11 mouse cellular contexts compared by ENCODE assay signal in the genomic region with DNA sequence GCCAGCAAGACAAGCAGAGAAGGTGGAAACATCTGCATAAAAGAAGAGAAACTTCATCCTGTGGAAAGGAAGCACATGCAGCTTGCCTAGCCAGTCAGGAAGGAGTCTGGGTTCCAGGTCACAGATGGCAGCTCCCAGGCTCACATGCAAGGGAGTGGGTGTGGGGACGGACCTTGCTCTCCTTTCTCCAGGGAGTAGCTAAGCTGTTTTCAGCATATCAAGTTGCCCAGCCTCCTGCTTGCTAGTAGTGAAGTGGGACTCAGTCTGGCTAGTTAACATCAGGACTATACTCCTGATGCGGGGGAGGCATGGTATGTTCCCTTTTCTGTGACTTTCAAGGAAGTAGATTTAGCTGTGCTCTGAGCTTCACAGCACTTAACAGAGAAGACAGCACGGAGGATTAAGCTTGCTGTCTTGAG.
DNase-seq lines count a peak whose midpoint lies in the region; ATAC-seq lines count a peak whose summit lies in the region.
"Had no signal": no experiment of that assay in that cellular context is flagged by ENCODE, and none has a peak within 500 bp of the region (broad histone marks: within the 10 kb centered on the region; RNA-seq: fewer than 3 reads in every experiment).

No protein-coding gene starts in this region.

- peaks cover 5% of the 10 kb centered on the region; the same call in 1 of the 2 replicates for H3K4me1 ChIP-seq in hindbrain, embryonic 10.5 days (replicated peaks)
- no peaks in the 10 kb centered on the region for H3K4me1 ChIP-seq in hindbrain, embryonic 12.5 days
- no peaks in the 10 kb centered on the region for H3K4me1 ChIP-seq in midbrain, embryonic 13.5 days (replicated peaks)

- no peaks in the 10 kb centered on the region for H3K27me3 ChIP-seq in hindbrain, embryonic 10.5 days (ENCODE audit: insufficient read depth, poor library complexity, severe bottlenecking)
- H3K27me3 ChIP-seq in hindbrain, embryonic 12.5 days, result no peaks in the 10 kb centered on the region
- H3K27me3 ChIP-seq in midbrain, embryonic 13.5 days, result no peaks in the 10 kb centered on the region

- no peaks in the 10 kb centered on the region for H3K36me3 ChIP-seq in hindbrain, embryonic 10.5 days
- no peaks in the 10 kb centered on the region for H3K36me3 ChIP-seq in hindbrain, embryonic 12.5 days
- H3K36me3 ChIP-seq in midbrain, embryonic 13.5 days, result no peaks in the 10 kb centered on the region

- H3K4me3 ChIP-seq in hindbrain, embryonic 10.5 days, result no peak overlapping the region
- H3K4me3 ChIP-seq in hindbrain, embryonic 12.5 days, result no peak overlapping the region
- no peak overlapping the region for H3K4me3 ChIP-seq in midbrain, embryonic 13.5 days (replicated peaks)

- H3K9ac ChIP-seq in hindbrain, embryonic 12.5 days, result no peak overlapping the region
- H3K9ac ChIP-seq in midbrain, embryonic 13.5 days (replicated peaks), result no peak overlapping the region
- H3K9ac ChIP-seq: lung, embryonic 14.5 days had no signal

- ATAC-seq in hindbrain, embryonic 12.5 days (ENCODE audit: low FRiP score), result no peak
- peak; percentile 89 for ATAC-seq in megakaryocyte, adult 5-6 weeks (ENCODE audit: poor library complexity, severe bottlenecking)
- no peak for ATAC-seq in midbrain, embryonic 13.5 days

- no peaks in the 10 kb centered on the region for H3K9me3 ChIP-seq in hindbrain, embryonic 10.5 days
- no peaks in the 10 kb centered on the region for H3K9me3 ChIP-seq in hindbrain, embryonic 12.5 days (replicated peaks)
- no peaks in the 10 kb centered on the region for H3K9me3 ChIP-seq in midbrain, embryonic 13.5 days

- H3K4me2 ChIP-seq in hindbrain, embryonic 12.5 days (replicated peaks), result no peak overlapping the region
- H3K4me2 ChIP-seq in midbrain, embryonic 13.5 days (replicated peaks), result no peak overlapping the region
- H3K4me2 ChIP-seq: lung, embryonic 14.5 days had no signal

- peak; percentile 17 for DNase-seq in hindbrain, embryonic 10.5 days (ENCODE audit: low spot score)
- peak; percentile 86 for DNase-seq in 416B (ENCODE audit: low read depth)
- DNase-seq in adipocyte (ENCODE audit: low spot score), result peak; percentile 40
- no peak for DNase-seq in natural killer cell, adult 2 months (ENCODE audit: low spot score in 2 of 2)
- DNase-seq: cerebellum, adult 9-10 months; lung, embryonic 14.5 days; right cerebral cortex, postnatal 25 days had no signal

- 49% methylated on average over 3 of the region's 3 CpGs for WGBS in hindbrain, embryonic 10.5 days
- 54% methylated on average over 3 of the region's 3 CpGs for WGBS in hindbrain, embryonic 12.5 days
- 41% methylated on average over 3 of the region's 3 CpGs for WGBS in midbrain, embryonic 13.5 days

- no peak overlapping the region for H3K27ac ChIP-seq in hindbrain, embryonic 10.5 days
- H3K27ac ChIP-seq in hindbrain, embryonic 12.5 days, result no peak overlapping the region
- no peak overlapping the region for H3K27ac ChIP-seq in midbrain, embryonic 13.5 days
- H3K27ac ChIP-seq: hindbrain, postnatal 0 days had no signal

Comparison
In these comparisons a context has a peak if more than half of its experiments do, and no peak if none do; other contexts are left out.
1. DNase-seq: peak in hindbrain, embryonic 10.5 days (single experiment), 416B (single experiment) and adipocyte (single experiment); none in natural killer cell, adult 2 months (0 of 2).